Mouse (Mus musculus) CH12.LX (cell line): ENCODE results near the gene Tlr8. TPM values are rescaled to one million over a fixed set of nuclear protein-coding genes. Genes with fewer than 3 reads are reported as not detected.

Experiments
- DNase-seq: peaks from one replicate; pipeline ENCODE4 v3.0.0-alpha.2; 2013; ENCODE audit errors: extremely low read depth
- H3K27ac ChIP-seq: 2 replicates; pipeline ENCODE4 v1.5.1; 2012; ENCODE audit warnings: low read depth, mild to moderate bottlenecking, control low read depth, moderate library complexity; ENCODE audit not compliant: insufficient read depth
- H3K27me3 ChIP-seq: replicated peaks from 2 replicates; pipeline ENCODE3; 2012; ENCODE audit warnings: inconsistent platforms
- H3K36me3 ChIP-seq, 2 experiments: replicated peaks in 1 of 2; 2 replicates each; pipeline versions ENCODE3 to v1.6.1; 2012; ENCODE audit warnings: inconsistent platforms in 1 of 2, low read length in 1 of 2, mild to moderate bottlenecking in 1 of 2, mixed read lengths in 1 of 2, moderate library complexity in 1 of 2; ENCODE audit not compliant: control insufficient read depth in 1 of 2, insufficient read depth in 1 of 2
- H3K4me1 ChIP-seq, 2 experiments: 2 replicates each; pipeline ENCODE4 v1.6.1; 2012; ENCODE audit warnings: inconsistent platforms in 1 of 2, moderate library complexity in 1 of 2; ENCODE audit not compliant: insufficient read depth in 2 of 2, control insufficient read depth in 1 of 2
- H3K4me2 ChIP-seq: 2 replicates; pipeline ENCODE4 v1.6.1; 2012; ENCODE audit warnings: low read depth, mild to moderate bottlenecking, control low read depth; ENCODE audit not compliant: poor library complexity, insufficient read depth, severe bottlenecking
- H3K4me3 ChIP-seq, 3 experiments: fragments of 150-350 bp in 1 of 3; sonication (generic) in 1 of 3; replicated peaks in 1 of 3; 2 replicates each; pipeline versions ENCODE3 to v1.5.1; 2011 to 2012; ENCODE audit warnings: low read depth in 2 of 3, low read length in 2 of 3, mild to moderate bottlenecking in 2 of 3, moderate library complexity in 2 of 3, control low read depth in 1 of 3, improper control_type of control experiment in 1 of 3, inconsistent platforms in 1 of 3, mixed read lengths in 1 of 3; ENCODE audit not compliant: poor library complexity in 1 of 3
- H3K79me2 ChIP-seq: replicated peaks from 2 replicates; pipeline ENCODE4 v1.6.1; 2012; ENCODE audit warnings: mild to moderate bottlenecking, moderate library complexity; ENCODE audit not compliant: control insufficient read depth, poor library complexity, insufficient read depth, severe bottlenecking; ENCODE audit errors: extremely low read depth
- H3K9ac ChIP-seq: 2 replicates; pipeline ENCODE4 v1.6.1; 2012; ENCODE audit warnings: low read depth, mild to moderate bottlenecking, control low read depth, moderate library complexity; ENCODE audit not compliant: insufficient read depth
- H3K9me3 ChIP-seq: replicated peaks from 2 replicates; pipeline ENCODE3; 2012; ENCODE audit warnings: low read length, inconsistent platforms, mixed read lengths
- BHLHE40 ChIP-seq: IDR thresholded peaks from 2 replicates; pipeline ENCODE4 v1.6.1; 2011; ENCODE audit warnings: mild to moderate bottlenecking, low read depth, low read length, improper control_type of control experiment
- CHD1 ChIP-seq: IDR thresholded peaks from 2 replicates; pipeline ENCODE4 v1.6.1; 2012; ENCODE audit warnings: low read depth, low read length, improper control_type of control experiment, inconsistent platforms
- CTCF ChIP-seq, 2 experiments: IDR thresholded peaks in 1 of 2; conservative IDR thresholded peaks in 1 of 2; 2 replicates each; pipeline ENCODE4 v1.5.1; 2011 to 2012; ENCODE audit warnings: low read depth in 2 of 2, low read length in 2 of 2, improper control_type of control experiment in 1 of 2, inconsistent platforms in 1 of 2, mild to moderate bottlenecking in 1 of 2, moderate library complexity in 1 of 2
- ELF1 ChIP-seq: IDR thresholded peaks from 2 replicates; pipeline ENCODE4 v1.6.1; 2014; ENCODE audit warnings: low read depth, mild to moderate bottlenecking, inconsistent platforms, low read length, improper control_type of control experiment
- EP300 ChIP-seq: IDR thresholded peaks from 2 replicates; pipeline ENCODE4 v1.6.1; 2011; ENCODE audit warnings: low read length, improper control_type of control experiment
- ETS1 ChIP-seq: conservative IDR thresholded peaks from 2 replicates; pipeline ENCODE4 v1.6.1; 2012; ENCODE audit warnings: low read depth, mild to moderate bottlenecking, inconsistent platforms, low read length, improper control_type of control experiment, moderate library complexity
- GABPA ChIP-seq: IDR thresholded peaks from 2 replicates; pipeline ENCODE4 v1.6.1; 2012; ENCODE audit warnings: low read depth, low read length, improper control_type of control experiment, inconsistent platforms; ENCODE audit not compliant: insufficient replicate concordance
- IRF4 ChIP-seq: IDR thresholded peaks from 2 replicates; pipeline ENCODE4 v1.6.1; 2014; ENCODE audit warnings: low read depth, mild to moderate bottlenecking, inconsistent platforms, low read length, improper control_type of control experiment
- JUN ChIP-seq: IDR thresholded peaks from 2 replicates; pipeline ENCODE4 v1.6.1; 2011; ENCODE audit warnings: low read depth, mild to moderate bottlenecking, low read length, improper control_type of control experiment, moderate library complexity; ENCODE audit not compliant: insufficient read depth
- JUND ChIP-seq: conservative IDR thresholded peaks from 2 replicates; pipeline ENCODE4 v1.6.1; 2011; ENCODE audit warnings: low read depth, low read length, improper control_type of control experiment
- KAT2A ChIP-seq: IDR thresholded peaks from 2 replicates; pipeline ENCODE4 v1.6.1; 2012; ENCODE audit warnings: low read length, improper control_type of control experiment, inconsistent platforms; ENCODE audit not compliant: insufficient replicate concordance
- MAZ ChIP-seq: IDR thresholded peaks from 2 replicates; pipeline ENCODE4 v1.6.1; 2012; ENCODE audit warnings: low read depth, mild to moderate bottlenecking, inconsistent platforms, low read length, improper control_type of control experiment, moderate library complexity
- PAX5 ChIP-seq: IDR thresholded peaks from 2 replicates; pipeline ENCODE4 v1.6.1; 2012; ENCODE audit warnings: low read length, inconsistent platforms, mixed read lengths
- POLR2AphosphoS2 ChIP-seq: IDR thresholded peaks from 2 replicates; pipeline ENCODE4 v1.6.1; 2011; ENCODE audit warnings: low read depth, low read length, improper control_type of control experiment
- RCOR1 ChIP-seq: conservative IDR thresholded peaks from 2 replicates; pipeline ENCODE4 v1.6.1; 2012; ENCODE audit warnings: low read depth, mild to moderate bottlenecking, inconsistent platforms, low read length, improper control_type of control experiment
- SIN3A ChIP-seq: IDR thresholded peaks from 2 replicates; pipeline ENCODE4 v1.6.1; 2012; ENCODE audit warnings: low read length, improper control_type of control experiment, inconsistent platforms
- SMC3 ChIP-seq: IDR thresholded peaks from 2 replicates; pipeline ENCODE4 v1.6.1; 2011; ENCODE audit warnings: low read depth, low read length, improper control_type of control experiment
- TCF12 ChIP-seq: IDR thresholded peaks from 2 replicates; pipeline ENCODE4 v1.6.1; 2014; ENCODE audit warnings: low read depth, mild to moderate bottlenecking, inconsistent platforms, low read length, improper control_type of control experiment
- UBTF ChIP-seq: IDR thresholded peaks from 2 replicates; pipeline ENCODE4 v1.6.1; 2012; ENCODE audit warnings: low read depth, mild to moderate bottlenecking, inconsistent platforms, low read length, improper control_type of control experiment, moderate library complexity
- USF2 ChIP-seq: conservative IDR thresholded peaks from 2 replicates; pipeline ENCODE4 v1.6.1; 2011; ENCODE audit warnings: low read depth, low read length, improper control_type of control experiment
- ZC3H11A ChIP-seq: IDR thresholded peaks from 2 replicates; pipeline ENCODE4 v1.6.1; 2012; ENCODE audit warnings: low read depth, mild to moderate bottlenecking, inconsistent platforms, low read length, improper control_type of control experiment
- ZKSCAN1 ChIP-seq: IDR thresholded peaks from 2 replicates; pipeline ENCODE4 v1.6.1; 2012; ENCODE audit warnings: low read depth, inconsistent platforms, low read length, improper control_type of control experiment, borderline replicate concordance
- ZMIZ1 ChIP-seq: IDR thresholded peaks from 2 replicates; pipeline ENCODE4 v1.6.1; 2012; ENCODE audit warnings: low read depth, mild to moderate bottlenecking, inconsistent platforms, low read length, improper control_type of control experiment
- ZNF384 ChIP-seq: IDR thresholded peaks from 2 replicates; pipeline ENCODE4 v1.6.1; 2012; ENCODE audit warnings: low read depth, low read length, improper control_type of control experiment, inconsistent platforms
- dilution Hi-C: fragments of 300-500 bp; cut with MboI; formaldehyde crosslinking; loops from 2 replicates; pipeline ENCODE4 v1.14.3; 2020; ENCODE audit warnings: low sequenced_read_pairs; ENCODE audit not compliant: extremely low pct_unique_long_range_greater_than_20kb, extremely low pct_ligation_motif_present
- in situ Hi-C: fragments of 300-500 bp; cut with MboI; formaldehyde crosslinking; loops from 3 replicates; pipeline ENCODE4 v1.14.3; 2019; ENCODE audit warnings: low sequenced_read_pairs, low pct_ligation_motif_present, low pct_unique_long_range_greater_than_20kb, mixed read lengths
- polyA plus RNA-seq: library from polyadenylated mRNA; unstranded; fragments of >175 nt; gene quantifications from 2 replicates; pipeline ENCODE4 v1.2.1, GENCODE M21; 2012; ENCODE audit warnings: low read depth; ENCODE audit not compliant: insufficient read length
- total RNA-seq, 2 experiments: library from RNA; depleted of rRNA; stranded (reverse); fragments of 300-350 nt in 1 of 2; fragments of >200 nt in 1 of 2; gene quantifications; 2 replicates each; pipeline ENCODE4 v1.2.3; 2012 to 2014

Tlr8 gene
- total and polyA plus RNA-seq, 3 experiments, result not detected

GRCm38 (mm10) chrX:167212707-167213106 is 51.4 kb downstream of the Tlr8 start:
- Histone ChIP-seq H3K27ac (no peak overlapping the region), H3K36me3 (no peaks in the 10 kb centered on the region), H3K9ac (no peak overlapping the region), H3K4me3 (no peak overlapping the region), H3K4me1 (peaks cover 5 to 12% of the 10 kb centered on the region in 2 experiments; a peak in 3 of 4 replicates), H3K27me3 (no peaks in the 10 kb centered on the region), H3K79me2 (peaks cover 11% of the 10 kb centered on the region), H3K9me3 (no peaks in the 10 kb centered on the region), H3K4me2 (no peak overlapping the region)
- DNase-seq, result no peak
- in situ Hi-C loops (no loop called here), dilution Hi-C loops (no loop called here)
- no peak for TF ChIP-seq PAX5
- TF ChIP-seq RCOR1, result no peak
- TF ChIP-seq SIN3A, result no peak
- TF ChIP-seq CTCF (conservative IDR thresholded peaks at IDR 0.05 in 1 of 2, IDR thresholded peaks at IDR 0.05 in 1 of 2; ENCODE audit: low read depth in 2 of 2, low read length in 2 of 2), result no peak
- no peak for TF ChIP-seq JUND
- no peak for TF ChIP-seq KAT2A
- no peak for TF ChIP-seq ZC3H11A
- no peak for TF ChIP-seq ETS1
- TF ChIP-seq POLR2AphosphoS2, result no peak
- no peak for TF ChIP-seq ZKSCAN1
- no peak for TF ChIP-seq ZNF384
- no peak for TF ChIP-seq ZMIZ1
- no peak for TF ChIP-seq BHLHE40
- TF ChIP-seq EP300, result no peak
- no peak for TF ChIP-seq USF2
- no peak for TF ChIP-seq JUN
- no peak for TF ChIP-seq ELF1
- no peak for TF ChIP-seq GABPA
- TF ChIP-seq UBTF, result no peak
- TF ChIP-seq IRF4, result no peak

- Histone ChIP-seq H3K9me3 (no peaks in the 10 kb centered on the region), H3K4me3 (no peak overlapping the region), H3K79me2 (peaks cover 17% of the 10 kb centered on the region), H3K36me3 (peaks cover 2 to 3% of the 10 kb centered on the region in 2 experiments), H3K4me1 (peaks cover 5 to 12% of the 10 kb centered on the region in 2 experiments; a peak in 3 of 4 replicates), H3K27ac (no peak overlapping the region; the same call in 1 of the 2 replicates), H3K27me3 (no peaks in the 10 kb centered on the region), H3K4me2 (no peak overlapping the region)
- dilution Hi-C loops, result no loop called here
- no peak for DNase-seq
- in situ Hi-C loops, result no loop called here
- TF ChIP-seq CHD1, result no peak
- no peak for TF ChIP-seq TCF12
- TF ChIP-seq MAZ, result no peak
- no peak for TF ChIP-seq SMC3
- TF ChIP-seq, all 38 proteins: peak for 0
- no peak overlapping the region for H3K9ac ChIP-seq
These were observed 52.1 kb downstream of the Tlr8 start for GRCm38 (mm10) chrX:167211871-167212555.
